Mouse (Mus musculus): Measurements from ENCODE around the gene Slc43a1. TPM values are rescaled to one million over a fixed set of nuclear protein-coding genes. Genes with fewer than 3 reads are reported as not detected.
A peak's percentile ranks its signal among the peaks of the same experiment; 100 is the strongest.
"Not testable (repeated sequence)": the region's sequence is repeated elsewhere in the genome, so short reads cannot be mapped to it uniquely, and the experiment has no call there.

Slc43a1 gene
- total RNA-seq, 1 experiment: 30.2 TPM

- in situ Hi-C loops (cut with MboI; ENCODE audit: low sequenced_read_pairs in 2 of 2, unreplicated experiment in 2 of 2): no loop called here
- Histone ChIP-seq H3K4me1 (ENCODE audit: control insufficient read depth in 2 of 2, insufficient read depth in 2 of 2, low read length in 2 of 2, poor library complexity in 1 of 2) (peaks cover 0 to 2% of the 10 kb centered on the region in 2 experiments; a peak in 1 of 4 replicates), H3K27ac (ENCODE audit: insufficient read depth, low read depth, low read length, poor library complexity, severe bottlenecking) (no peak overlapping the region), H3K4me3 (ENCODE audit: insufficient read depth in 1 of 2, low read depth in 1 of 2, low read length in 2 of 2, poor library complexity in 1 of 2, severe bottlenecking in 1 of 2) (peak overlapping the region; percentile 65 to 72), H3K36me3 (ENCODE audit: control insufficient read depth, insufficient read depth, low read length, poor library complexity, severe bottlenecking) (no peaks in the 10 kb centered on the region), H3K9me3 (ENCODE audit: control insufficient read depth, insufficient read depth, low read depth, low read length) (no peaks in the 10 kb centered on the region), H3K9ac (ENCODE audit: insufficient read depth, low read depth, low read length, poor library complexity, severe bottlenecking) (no peak overlapping the region; the same call in 1 of the 2 replicates)
- no peak for TF ChIP-seq CHD2 (IDR thresholded peaks at IDR 0.05; ENCODE audit: low read depth, low read length)
- peak; percentile 50; the same call in 1 of the 2 replicates for TF ChIP-seq ZC3H11A (IDR thresholded peaks at IDR 0.05; ENCODE audit: borderline replicate concordance, low read depth, low read length)
- no peak for TF ChIP-seq HCFC1 (IDR thresholded peaks at IDR 0.05; ENCODE audit: borderline replicate concordance, insufficient read depth, low read length)
- DNase-seq (ENCODE audit: low read depth, low spot score): peak; percentile 71
Measured at GRCm38 (mm10) chr2:84797833-84798492, 40.7 kb upstream of the Slc43a1 start.

- TF ChIP-seq CHD2 (IDR thresholded peaks at IDR 0.05; ENCODE audit: low read depth, low read length): no peak
- no peak for TF ChIP-seq MAFK (IDR thresholded peaks at IDR 0.05; ENCODE audit: insufficient read depth, low read depth, low read length)
- no peak for TF ChIP-seq HCFC1 (IDR thresholded peaks at IDR 0.05; ENCODE audit: borderline replicate concordance, insufficient read depth, low read length)
- no peak for TF ChIP-seq ZC3H11A (IDR thresholded peaks at IDR 0.05; ENCODE audit: borderline replicate concordance, low read depth, low read length)
- TF ChIP-seq ZNF384 (IDR thresholded peaks at IDR 0.05; ENCODE audit: low read depth, low read length): no peak
- peak within 1 kb of the TSS; percentile 65 to 72 for H3K4me3 ChIP-seq (ENCODE audit: insufficient read depth in 1 of 2, low read depth in 1 of 2, low read length in 2 of 2, poor library complexity in 1 of 2, severe bottlenecking in 1 of 2)
- in situ Hi-C loops (cut with MboI; ENCODE audit: low sequenced_read_pairs in 2 of 2, unreplicated experiment in 2 of 2): no loop called here
- H3K4me1 ChIP-seq (ENCODE audit: control insufficient read depth in 2 of 2, insufficient read depth in 2 of 2, low read length in 2 of 2, poor library complexity in 1 of 2): peaks cover 0 to 2% of the 10 kb centered on the region in 2 experiments; a peak in 1 of 4 replicates
- DNase-seq (ENCODE audit: low read depth, low spot score): peak; percentile 37
- no peaks in the 10 kb centered on the region for H3K9me3 ChIP-seq (ENCODE audit: control insufficient read depth, insufficient read depth, low read depth, low read length)
- H3K27ac ChIP-seq (ENCODE audit: insufficient read depth, low read depth, low read length, poor library complexity, severe bottlenecking): no peak within 1 kb of the TSS
- H3K36me3 ChIP-seq (ENCODE audit: control insufficient read depth, insufficient read depth, low read length, poor library complexity, severe bottlenecking): no peaks in the 10 kb centered on the region
- H3K9ac ChIP-seq (ENCODE audit: insufficient read depth, low read depth, low read length, poor library complexity, severe bottlenecking): peak within 1 kb of the TSS; percentile 23; the same call in 1 of the 2 replicates
Measured at GRCm38 (mm10) chr2:84798493-84798921, 40.1 kb upstream of the Slc43a1 start, which contains the start of gene Ube2l6. Gene Ube2l6 (plus strand): TSS chr2:84798828.

DNA sequence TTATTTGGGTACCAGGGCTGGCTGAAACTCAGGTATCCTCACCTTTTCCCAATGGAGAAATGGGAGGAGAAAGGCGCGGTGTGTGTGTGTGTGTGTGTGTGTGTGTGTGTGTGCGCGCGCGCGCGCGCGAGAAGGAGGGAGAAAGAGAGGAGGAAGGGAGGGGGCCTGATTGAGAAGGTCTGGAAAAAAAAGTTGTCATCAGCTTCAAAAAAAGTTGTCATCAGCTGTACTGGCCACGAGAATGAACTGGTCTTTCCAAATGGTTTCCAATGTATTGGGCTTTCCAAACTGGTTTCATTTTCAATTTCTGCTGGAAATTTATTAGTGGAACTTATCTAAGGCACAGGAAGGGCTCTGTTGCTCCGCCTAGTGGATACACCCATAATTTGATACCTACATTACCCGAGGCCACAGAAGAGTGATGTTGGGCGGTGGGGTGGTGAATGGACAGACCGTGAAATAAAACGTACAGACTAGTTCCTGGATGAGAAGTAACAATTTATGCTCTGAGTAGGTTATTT, 39.5 kb upstream of the Slc43a1 start:
- no peaks in the 10 kb centered on the region for H3K36me3 ChIP-seq (ENCODE audit: control insufficient read depth, insufficient read depth, low read length, poor library complexity, severe bottlenecking)
- no peak overlapping the region for H3K27ac ChIP-seq (ENCODE audit: insufficient read depth, low read depth, low read length, poor library complexity, severe bottlenecking)
- no peak for TF ChIP-seq HCFC1 (IDR thresholded peaks at IDR 0.05; ENCODE audit: borderline replicate concordance, insufficient read depth, low read length)
- TF ChIP-seq MAFK (IDR thresholded peaks at IDR 0.05; ENCODE audit: insufficient read depth, low read depth, low read length): no peak
- TF ChIP-seq CHD2 (IDR thresholded peaks at IDR 0.05; ENCODE audit: low read depth, low read length): no peak
- no peak for TF ChIP-seq ZC3H11A (IDR thresholded peaks at IDR 0.05; ENCODE audit: borderline replicate concordance, low read depth, low read length)
- TF ChIP-seq ZNF384 (IDR thresholded peaks at IDR 0.05; ENCODE audit: low read depth, low read length): no peak
- peak; percentile 34 for DNase-seq (ENCODE audit: low read depth, low spot score)
- H3K4me3 ChIP-seq (ENCODE audit: insufficient read depth in 1 of 2, low read depth in 1 of 2, low read length in 2 of 2, poor library complexity in 1 of 2, severe bottlenecking in 1 of 2): peak overlapping the region; percentile 65 to 72
- H3K9me3 ChIP-seq (ENCODE audit: control insufficient read depth, insufficient read depth, low read depth, low read length): no peaks in the 10 kb centered on the region
- in situ Hi-C loops (cut with MboI; ENCODE audit: low sequenced_read_pairs in 2 of 2, unreplicated experiment in 2 of 2): no loop called here
- H3K9ac ChIP-seq (ENCODE audit: insufficient read depth, low read depth, low read length, poor library complexity, severe bottlenecking): peak overlapping the region; percentile 23; the same call in 1 of the 2 replicates
- H3K4me1 ChIP-seq (ENCODE audit: control insufficient read depth in 2 of 2, insufficient read depth in 2 of 2, low read length in 2 of 2, poor library complexity in 1 of 2): peaks cover 0 to 2% of the 10 kb centered on the region in 2 experiments; a peak in 1 of 4 replicates

DNA sequence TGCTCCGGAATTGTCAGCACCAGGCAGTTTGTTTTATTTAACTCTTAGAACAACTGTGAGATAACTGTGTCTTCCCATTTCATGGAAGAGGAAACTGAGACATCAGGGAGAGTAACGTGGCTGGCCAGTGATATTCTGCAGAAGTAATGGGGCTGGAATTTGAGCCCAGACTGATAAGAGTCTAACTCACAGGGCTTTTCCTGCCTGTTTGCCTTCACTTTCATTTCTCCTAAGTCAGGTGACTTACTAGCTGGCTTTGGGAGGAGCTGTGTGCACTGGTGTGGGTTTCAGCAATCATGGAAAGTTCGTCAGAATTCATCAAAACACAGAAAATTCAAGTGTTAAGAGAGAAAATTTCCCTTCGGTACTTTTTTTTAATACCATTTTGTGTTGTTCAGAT, 38.3 kb upstream of the Slc43a1 start:
- Histone ChIP-seq H3K4me3 (ENCODE audit: insufficient read depth in 1 of 2, low read depth in 1 of 2, low read length in 2 of 2, poor library complexity in 1 of 2, severe bottlenecking in 1 of 2) (no peak overlapping the region), H3K27ac (ENCODE audit: insufficient read depth, low read depth, low read length, poor library complexity, severe bottlenecking) (no peak overlapping the region)

GRCm38 (mm10) chr2:84801223-84801622, 37.4 kb upstream of the Slc43a1 start:
- DNase-seq (ENCODE audit: low read depth, low spot score); H3K9ac ChIP-seq (ENCODE audit: insufficient read depth, low read depth, low read length, poor library complexity, severe bottlenecking); H3K9me3 ChIP-seq (ENCODE audit: control insufficient read depth, insufficient read depth, low read depth, low read length); H3K27ac ChIP-seq (ENCODE audit: insufficient read depth, low read depth, low read length, poor library complexity, severe bottlenecking); in situ Hi-C loops (cut with MboI; ENCODE audit: low sequenced_read_pairs in 2 of 2, unreplicated experiment in 2 of 2); H3K4me1 ChIP-seq (ENCODE audit: control insufficient read depth in 2 of 2, insufficient read depth in 2 of 2, low read length in 2 of 2, poor library complexity in 1 of 2); H3K36me3 ChIP-seq (ENCODE audit: control insufficient read depth, insufficient read depth, low read length, poor library complexity, severe bottlenecking); H3K4me3 ChIP-seq (ENCODE audit: insufficient read depth in 1 of 2, low read depth in 1 of 2, low read length in 2 of 2, poor library complexity in 1 of 2, severe bottlenecking in 1 of 2): not testable (repeated sequence)

More for the DNA sequence above, 38.3 kb upstream of the Slc43a1 start:
- Histone ChIP-seq H3K4me1 (ENCODE audit: control insufficient read depth in 2 of 2, insufficient read depth in 2 of 2, low read length in 2 of 2, poor library complexity in 1 of 2) (peaks cover 0 to 2% of the 10 kb centered on the region in 2 experiments; a peak in 1 of 4 replicates), H3K9ac (ENCODE audit: insufficient read depth, low read depth, low read length, poor library complexity, severe bottlenecking) (no peak overlapping the region), H3K9me3 (ENCODE audit: control insufficient read depth, insufficient read depth, low read depth, low read length) (no peaks in the 10 kb centered on the region), H3K36me3 (ENCODE audit: control insufficient read depth, insufficient read depth, low read length, poor library complexity, severe bottlenecking) (no peaks in the 10 kb centered on the region)
- no peak for DNase-seq (ENCODE audit: low read depth, low spot score)
- TF ChIP-seq HCFC1 (IDR thresholded peaks at IDR 0.05; ENCODE audit: borderline replicate concordance, insufficient read depth, low read length) (no peak), CHD2 (IDR thresholded peaks at IDR 0.05; ENCODE audit: low read depth, low read length) (no peak), ZC3H11A (IDR thresholded peaks at IDR 0.05; ENCODE audit: borderline replicate concordance, low read depth, low read length) (no peak), MAFK (IDR thresholded peaks at IDR 0.05; ENCODE audit: insufficient read depth, low read depth, low read length) (no peak), ZNF384 (IDR thresholded peaks at IDR 0.05; ENCODE audit: low read depth, low read length) (no peak)
- in situ Hi-C loops (cut with MboI; ENCODE audit: low sequenced_read_pairs in 2 of 2, unreplicated experiment in 2 of 2): no loop called here

All from ES-E14 (cell line).